Mouse (Mus musculus): ENCODE data around the gene Gpatch4.

Gene Gpatch4

GRCm38 (mm10) chr3:88101736-88102135 is 58.8 kb downstream of the Gpatch4 start:
- DNase-seq = no peak

- no peak for DNase-seq
Measured at GRCm38 (mm10) chr3:88102196-88102595, 59.3 kb downstream of the Gpatch4 start.

GRCm38 (mm10) chr3:88102611-88103010 is 59.7 kb downstream of the Gpatch4 start:
- DNase-seq = no peak

All from liver (tissue).